Mouse (Mus musculus) myocyte (in vitro differentiated cells): ENCODE results near the gene Lpp.

Experiments used
- CEBPB ChIP-seq: IDR thresholded peaks from 2 replicates; pipeline ENCODE4 v1.6.1; 2011; ENCODE audit warnings: mild to moderate bottlenecking, moderate library complexity; ENCODE audit not compliant: poor library complexity, insufficient read depth, severe bottlenecking
- E2F4 ChIP-seq: IDR thresholded peaks from one replicate; pipeline ENCODE4 v1.6.1; 2011; ENCODE audit warnings: mild to moderate bottlenecking, control low read depth, moderate library complexity; ENCODE audit not compliant: insufficient read depth
- MAX ChIP-seq: IDR thresholded peaks from one replicate; pipeline ENCODE4 v1.6.1; 2011; ENCODE audit warnings: low read depth, mild to moderate bottlenecking, control low read depth
- MYOD1 ChIP-seq, 3 experiments: IDR thresholded peaks; one replicate each; pipeline ENCODE4 v1.6.1; 2011; ENCODE audit warnings: control low read depth in 2 of 3, low read depth in 2 of 3, mild to moderate bottlenecking in 2 of 3, moderate library complexity in 1 of 3; ENCODE audit not compliant: insufficient read length in 2 of 3, control insufficient read depth in 1 of 3
- MYOG ChIP-seq, 3 experiments: IDR thresholded peaks; one replicate each; pipeline ENCODE4 v1.6.1; 2011; ENCODE audit warnings: control low read depth in 2 of 3, low read depth in 2 of 3, mild to moderate bottlenecking in 2 of 3; ENCODE audit not compliant: insufficient read length in 2 of 3, control insufficient read depth in 1 of 3, insufficient read depth in 1 of 3
- POLR2A ChIP-seq: IDR thresholded peaks from one replicate; pipeline ENCODE4 v1.6.1; 2011; ENCODE audit warnings: low read depth, mild to moderate bottlenecking, control low read depth, moderate library complexity; ENCODE audit not compliant: insufficient read length
- POLR2AphosphoS2 ChIP-seq: IDR thresholded peaks from one replicate; pipeline ENCODE4 v1.6.1; 2011; ENCODE audit warnings: low read depth, control low read depth; ENCODE audit not compliant: insufficient read length
- TCF12 ChIP-seq: IDR thresholded peaks from one replicate; pipeline ENCODE4 v1.6.1; 2011; ENCODE audit warnings: mild to moderate bottlenecking, control low read depth; ENCODE audit not compliant: poor library complexity, insufficient read depth, severe bottlenecking
- TCF3 ChIP-seq: IDR thresholded peaks from one replicate; pipeline ENCODE4 v1.6.1; 2011; ENCODE audit warnings: low read depth, control low read depth; ENCODE audit not compliant: insufficient read length
- USF1 ChIP-seq: IDR thresholded peaks from one replicate; pipeline ENCODE4 v1.6.1; 2011; ENCODE audit warnings: low read depth, mild to moderate bottlenecking, control low read depth, moderate library complexity

DNA sequence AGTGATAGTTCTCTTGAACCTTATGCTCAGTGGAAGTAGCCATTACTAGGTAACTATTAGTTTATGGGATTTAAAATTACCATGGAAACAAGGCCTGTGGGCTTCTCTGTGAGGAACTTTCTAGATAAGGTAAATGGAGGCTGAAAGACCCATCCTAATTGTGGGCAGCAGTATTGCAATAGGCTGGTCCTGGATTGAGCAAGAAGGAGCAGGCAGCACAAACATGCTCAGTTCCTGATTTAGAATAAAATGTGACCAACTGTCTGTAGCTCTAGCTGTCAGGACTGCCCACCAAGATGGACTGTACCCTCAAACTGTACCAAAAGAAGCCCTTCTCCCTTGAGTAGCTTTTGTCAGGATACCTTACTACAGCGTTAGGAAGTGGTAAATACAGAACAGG, 392.3 kb downstream of the Lpp start:
- TF ChIP-seq POLR2AphosphoS2 (no peak), USF1 (no peak), TCF12 (no peak), E2F4 (no peak), POLR2A (no peak), MAX (no peak), CEBPB (no peak), MYOG (IDR thresholded peaks at IDR 0.05; ENCODE audit: control insufficient read depth in 1 of 3, insufficient read depth in 1 of 3, insufficient read length in 2 of 3, low read depth in 2 of 3) (no peak), MYOD1 (IDR thresholded peaks at IDR 0.05; ENCODE audit: control insufficient read depth in 1 of 3, insufficient read length in 2 of 3, low read depth in 2 of 3) (no peak), TCF3 (no peak)
